Comparison of ENCODE assay signal across 38 mouse cellular contexts in the genomic region with DNA sequence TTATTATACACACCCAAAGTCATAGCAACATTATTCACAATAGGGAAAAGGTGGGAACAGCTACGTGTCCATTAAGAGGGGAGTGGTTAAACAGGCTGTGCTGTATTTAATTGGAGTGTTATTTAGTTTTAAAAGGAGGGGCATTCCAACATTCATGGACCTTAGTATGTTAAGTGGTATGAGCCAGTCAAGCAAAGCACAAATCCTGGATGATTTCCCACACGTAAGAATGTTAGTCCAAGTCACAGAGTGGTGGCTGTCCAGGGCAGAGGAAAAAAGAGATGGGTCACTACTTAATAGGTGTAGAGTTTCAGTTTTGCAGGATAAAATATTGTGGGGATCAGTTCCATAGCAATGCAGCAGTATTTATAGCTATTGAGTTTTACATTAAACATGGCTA. TPM values are rescaled to one million over a fixed set of nuclear protein-coding genes. Genes with fewer than 3 reads are reported as not detected.
"Had no signal": no experiment of that assay in that cellular context is flagged by ENCODE, and none has a peak within 500 bp of the region (broad histone marks: within the 10 kb centered on the region; RNA-seq: fewer than 3 reads in every experiment).

No protein-coding gene starts in this region.

- ATAC-seq: forebrain, embryonic 13.5 days; forebrain, embryonic 14.5 days; forebrain, embryonic 15.5 days; forebrain, embryonic 16.5 days; forebrain, postnatal 0 days had no signal

- DNase-seq: cerebellum, adult 2 months; cerebellum, adult 8-10 months; cerebellum, adult 9-10 months; cerebellum, adult 9-11 months; cerebellum, postnatal 10 days; cerebellum, postnatal 14 days; cerebellum, postnatal 25 days; cerebellum, postnatal 36 days; embryo, embryonic 11 days; forebrain, postnatal 0 days; gastrocnemius, adult 2 months; gastrocnemius, postnatal 10 days; gastrocnemius, postnatal 14 days; gastrocnemius, postnatal 25 days; gastrocnemius, postnatal 36 days; heart, adult 18-20 months; heart, adult 2 months had no signal

- H3K27ac ChIP-seq: embryonic facial prominence, embryonic 10.5 days; embryonic facial prominence, embryonic 12.5 days; embryonic facial prominence, embryonic 13.5 days; embryonic facial prominence, embryonic 15.5 days; forebrain, embryonic 10.5 days; forebrain, embryonic 12.5 days; forebrain, embryonic 13.5 days; forebrain, embryonic 15.5 days; gastrocnemius, adult 2 months; heart, adult 2 months had no signal

- H3K4me1 ChIP-seq: embryonic facial prominence, embryonic 12.5 days; forebrain, embryonic 13.5 days had no signal

- H3K9me3 ChIP-seq: embryonic facial prominence, embryonic 10.5 days; embryonic facial prominence, embryonic 12.5 days; embryonic facial prominence, embryonic 13.5 days; embryonic facial prominence, embryonic 15.5 days; forebrain, embryonic 10.5 days; forebrain, embryonic 12.5 days; forebrain, embryonic 13.5 days; forebrain, embryonic 15.5 days had no signal

- H3K36me3 ChIP-seq: embryonic facial prominence, embryonic 10.5 days; embryonic facial prominence, embryonic 12.5 days; embryonic facial prominence, embryonic 13.5 days; embryonic facial prominence, embryonic 15.5 days; forebrain, embryonic 10.5 days; forebrain, embryonic 12.5 days; forebrain, embryonic 15.5 days had no signal

- H3K27me3 ChIP-seq: embryonic facial prominence, embryonic 15.5 days; forebrain, embryonic 13.5 days; forebrain, embryonic 15.5 days had no signal

- H3K9ac ChIP-seq: embryonic facial prominence, embryonic 12.5 days; embryonic facial prominence, embryonic 13.5 days; embryonic facial prominence, embryonic 15.5 days; forebrain, embryonic 12.5 days; forebrain, embryonic 13.5 days; forebrain, embryonic 15.5 days; forebrain, postnatal 0 days had no signal

- H3K4me2 ChIP-seq: embryonic facial prominence, embryonic 12.5 days; embryonic facial prominence, embryonic 13.5 days; embryonic facial prominence, embryonic 15.5 days; forebrain, embryonic 12.5 days; forebrain, embryonic 13.5 days; forebrain, embryonic 15.5 days had no signal

- H3K4me3 ChIP-seq: embryonic facial prominence, embryonic 10.5 days; embryonic facial prominence, embryonic 12.5 days; embryonic facial prominence, embryonic 13.5 days; embryonic facial prominence, embryonic 15.5 days; erythroblast, embryonic 14.5 days; forebrain, embryonic 10.5 days; forebrain, embryonic 12.5 days; forebrain, embryonic 13.5 days; forebrain, embryonic 15.5 days; gastrocnemius, adult 2 months; heart, adult 2 months had no signal

RNA-seq across cellular contexts. Expression of a gene that starts 53.5 kb away (rescaled TPM):
- total RNA-seq: common myeloid progenitor, adult 5-6 weeks; forebrain, postnatal 0 days; gastrocnemius, adult 18-20 months; gastrocnemius, adult 2 months; gastrocnemius, adult 8-10 months; gastrocnemius, postnatal 10 days; gastrocnemius, postnatal 14 days; gastrocnemius, postnatal 25 days; gastrocnemius, postnatal 36 days; gastrocnemius, postnatal 4 days; granulocyte monocyte progenitor cell, adult 5-6 weeks; heart, adult 18-20 months; heart, adult 2 months had no signal
- polyA plus RNA-seq: cerebellum, adult 2 months; cortical plate, adult 2 months; embryonic facial prominence, embryonic 10.5 days; embryonic facial prominence, embryonic 11.5 days; embryonic facial prominence, embryonic 12.5 days; embryonic facial prominence, embryonic 13.5 days; embryonic facial prominence, embryonic 14.5 days; erythroblast, embryonic 14.5 days; forebrain, embryonic 10.5 days; forebrain, embryonic 11.5 days; forebrain, embryonic 12.5 days; forebrain, embryonic 13.5 days; forebrain, embryonic 14.5 days; forebrain, embryonic 15.5 days; forebrain, embryonic 16.5 days; forebrain, postnatal 0 days; frontal cortex, adult 2 months; heart, adult 2 months had no signal
